Mouse (Mus musculus): ENCODE data around the gene Loxl4.

GRCm38 (mm10) chr19:42580701-42581100 is 31.9 kb downstream of the Loxl4 start:
- TF ChIP-seq CTCF (IDR thresholded peaks at IDR 0.05; ENCODE audit: borderline replicate concordance, extremely low read depth, insufficient read depth, insufficient read length) = no peak
- TF ChIP-seq POLR2A (IDR thresholded peaks at IDR 0.05; ENCODE audit: borderline replicate concordance, extremely low read depth, insufficient read depth, insufficient read length, poor library complexity, severe bottlenecking) = no peak
